Mouse (Mus musculus) bone marrow macrophage, adult 2 months (primary cell): ENCODE results near the gene Bri3.

ENCODE experiments used
- CTCF ChIP-seq: IDR thresholded peaks from 2 replicates; pipeline ENCODE4 v1.5.1; 2012; ENCODE audit warnings: low read depth, mild to moderate bottlenecking, low read length, moderate library complexity
- POLR2A ChIP-seq: IDR thresholded peaks from 2 replicates; pipeline ENCODE4 v1.6.1; 2012; ENCODE audit warnings: mild to moderate bottlenecking, low read depth, low read length, borderline replicate concordance

- no peak for TF ChIP-seq CTCF
- no peak for TF ChIP-seq POLR2A
Measured at GRCm38 (mm10) chr5:144223899-144224816, 20.1 kb upstream of the Bri3 start.
